Mouse (Mus musculus): ENCODE measurements around the gene Gm10647. TPM values are rescaled to one million over a fixed set of nuclear protein-coding genes. Genes with fewer than 3 reads are reported as not detected.
A peak's percentile ranks its signal among the peaks of the same experiment; 100 is the strongest.
"Not testable (repeated sequence)": the region's sequence is repeated elsewhere in the genome, so short reads cannot be mapped to it uniquely, and the experiment has no call there.

The Gm10647 gene
- polyA plus RNA-seq, 1 experiment, result 0.07 TPM

- H3K4me3 ChIP-seq (ENCODE audit: control insufficient read depth, insufficient read depth, low read length), result no peak overlapping the region
- peak; percentile 16 for DNase-seq
- no peak overlapping the region for H3K27ac ChIP-seq (ENCODE audit: control insufficient read depth, insufficient read depth, low read length)
- H3K36me3 ChIP-seq (ENCODE audit: control insufficient read depth, insufficient read depth, low read length), result no peaks in the 10 kb centered on the region
- TF ChIP-seq POLR2A (IDR thresholded peaks at IDR 0.05; ENCODE audit: control insufficient read depth, extremely low read depth, insufficient read depth, low read length, poor library complexity), result no peak
- TF ChIP-seq CTCF (IDR thresholded peaks at IDR 0.05; ENCODE audit: borderline replicate concordance, control insufficient read depth, extremely low read depth, insufficient read depth, low read length, poor library complexity), result no peak
- H3K4me1 ChIP-seq (replicated peaks; ENCODE audit: control insufficient read depth, insufficient read depth, low read length), result no peaks in the 10 kb centered on the region
- WGBS, result 27% methylated on average over 2 of the region's 2 CpGs
- H3K27me3 ChIP-seq (ENCODE audit: control insufficient read depth, insufficient read depth, low read length), result no peaks in the 10 kb centered on the region
These were observed 9.0 kb upstream of the Gm10647 start for GRCm38 (mm10) chr9:66787821-66788220.

DNA sequence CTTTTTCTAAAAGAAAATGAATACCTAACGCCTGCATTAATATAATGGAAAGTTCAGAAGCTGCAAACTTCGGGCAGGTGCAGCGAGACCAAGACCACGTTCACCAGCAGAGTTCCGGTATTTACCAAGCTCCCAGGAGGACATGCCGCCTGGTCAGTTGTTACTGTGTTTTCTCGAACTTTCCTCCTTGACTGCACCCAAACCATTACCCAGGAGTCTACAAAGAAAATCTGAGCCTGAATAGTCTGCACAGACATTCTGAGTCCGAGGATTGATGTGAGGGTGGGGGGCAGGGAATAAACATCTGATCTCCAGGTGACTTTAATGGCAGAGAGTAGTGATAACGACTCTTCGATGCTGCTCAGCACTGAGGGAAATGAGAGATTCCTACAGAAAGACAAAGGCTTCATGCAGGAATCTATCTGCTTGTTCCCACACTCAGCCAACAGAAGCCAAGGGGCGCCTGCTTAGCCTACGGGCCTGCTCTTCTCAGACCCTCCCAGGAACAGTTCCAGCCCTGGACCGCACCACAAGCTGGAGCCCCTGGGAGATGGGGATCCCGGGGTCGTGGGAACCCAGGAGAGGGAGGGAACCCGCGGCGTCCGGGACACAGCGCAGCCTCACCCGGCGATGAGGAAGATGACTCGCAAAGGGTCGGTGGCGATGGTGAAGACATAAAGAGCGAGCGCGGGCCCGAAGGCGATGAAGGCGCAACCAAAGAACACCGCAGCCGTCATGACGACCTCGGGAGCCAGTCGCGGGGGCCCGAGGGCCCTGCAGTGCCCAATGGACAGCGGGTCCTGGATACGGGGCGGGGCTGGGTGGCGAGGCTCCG, 2.0 kb upstream of the Gm10647 start:
- Histone ChIP-seq H3K36me3 (ENCODE audit: control insufficient read depth, insufficient read depth, low read length) (no peaks in the 10 kb centered on the region), H3K4me1 (replicated peaks; ENCODE audit: control insufficient read depth, insufficient read depth, low read length) (0 out of 2 replicates have a peak, but pooled peaks cover 4% of the 10 kb centered on the region), H3K27ac (ENCODE audit: control insufficient read depth, insufficient read depth, low read length) (no peak overlapping the region), H3K27me3 (ENCODE audit: control insufficient read depth, insufficient read depth, low read length) (no peaks in the 10 kb centered on the region), H3K4me3 (ENCODE audit: control insufficient read depth, insufficient read depth, low read length) (peak overlapping the region; percentile 77)
- 9% methylated on average over 43 of the region's 43 CpGs for WGBS
- TF ChIP-seq CTCF (IDR thresholded peaks at IDR 0.05; ENCODE audit: borderline replicate concordance, control insufficient read depth, extremely low read depth, insufficient read depth, low read length, poor library complexity) (no peak), POLR2A (IDR thresholded peaks at IDR 0.05; ENCODE audit: control insufficient read depth, extremely low read depth, insufficient read depth, low read length, poor library complexity) (no peak)
- no peak for DNase-seq

DNA sequence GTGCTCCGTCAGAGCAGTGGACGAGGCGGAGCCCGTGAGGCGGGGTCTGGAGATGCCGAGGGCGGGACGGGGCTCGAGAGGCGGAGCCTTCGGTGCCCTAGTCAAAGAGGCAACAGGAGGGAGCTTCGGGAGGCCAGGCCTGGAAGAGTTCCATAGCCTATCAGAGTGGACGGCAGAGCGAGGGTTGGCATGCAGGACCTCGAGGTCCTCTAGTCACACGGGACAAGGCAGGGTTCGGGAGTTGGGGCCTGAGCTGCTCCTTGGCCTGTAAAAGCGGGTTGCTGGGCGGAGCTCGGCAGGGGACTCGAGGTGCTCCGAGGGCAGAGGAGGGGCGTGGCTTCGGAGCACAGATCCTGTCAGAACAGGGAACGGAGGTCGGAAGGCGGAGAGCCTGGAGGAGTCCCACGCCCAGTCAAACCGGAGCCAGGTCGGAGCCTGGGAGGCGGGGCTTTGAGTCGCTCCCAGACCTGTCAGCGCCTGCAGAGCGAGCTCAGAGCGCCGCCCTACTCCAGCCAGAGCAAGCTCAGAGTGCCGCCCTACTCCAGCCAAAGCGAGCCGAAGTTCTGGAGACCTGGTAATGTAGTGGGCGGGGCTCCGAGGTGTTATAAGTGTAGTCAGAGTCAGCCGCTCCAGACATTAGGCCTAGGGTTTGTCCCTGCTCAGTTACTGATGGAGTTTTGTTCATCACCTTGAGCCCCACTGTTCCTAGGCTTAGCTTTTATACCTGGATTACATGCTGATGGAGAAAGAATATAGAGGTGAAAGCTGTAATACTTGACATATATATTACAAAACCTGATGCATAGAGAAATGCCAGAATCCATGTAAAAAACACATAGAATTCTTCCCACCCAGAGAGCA, 1.1 kb upstream of the Gm10647 start, which contains the start of gene Aph1b:
Gene Aph1b (minus strand): TSS at position 27 of the 861 bp plus-strand sequence.
- DNase-seq, result peak; percentile 91
- peak within 1 kb of the TSS; percentile 77 for H3K4me3 ChIP-seq (ENCODE audit: control insufficient read depth, insufficient read depth, low read length)
- H3K27ac ChIP-seq (ENCODE audit: control insufficient read depth, insufficient read depth, low read length), result no peak within 1 kb of the TSS
- no peaks in the 10 kb centered on the region for H3K36me3 ChIP-seq (ENCODE audit: control insufficient read depth, insufficient read depth, low read length)
- 0 out of 2 replicates have a peak, but pooled peaks cover 4% of the 10 kb centered on the region for H3K4me1 ChIP-seq (replicated peaks; ENCODE audit: control insufficient read depth, insufficient read depth, low read length)
- TF ChIP-seq CTCF (IDR thresholded peaks at IDR 0.05; ENCODE audit: borderline replicate concordance, control insufficient read depth, extremely low read depth, insufficient read depth, low read length, poor library complexity) (peak; percentile 33; the same call in 1 of the 2 replicates), POLR2A (IDR thresholded peaks at IDR 0.05; ENCODE audit: control insufficient read depth, extremely low read depth, insufficient read depth, low read length, poor library complexity) (no peak)
- H3K27me3 ChIP-seq (ENCODE audit: control insufficient read depth, insufficient read depth, low read length), result no peaks in the 10 kb centered on the region
- WGBS, result 0% methylated on average over 42 of the region's 42 CpGs

- Histone ChIP-seq H3K4me3 (ENCODE audit: control insufficient read depth, insufficient read depth, low read length) (no peak overlapping the region), H3K27me3 (ENCODE audit: control insufficient read depth, insufficient read depth, low read length) (peaks cover 5% of the 10 kb centered on the region; the same call in 1 of the 2 replicates), H3K4me1 (replicated peaks; ENCODE audit: control insufficient read depth, insufficient read depth, low read length) (peaks cover 3% of the 10 kb centered on the region), H3K27ac (ENCODE audit: control insufficient read depth, insufficient read depth, low read length) (no peak overlapping the region), H3K36me3 (ENCODE audit: control insufficient read depth, insufficient read depth, low read length) (no peaks in the 10 kb centered on the region)
- DNase-seq, result no peak
- 70% methylated on average over 12 of the region's 12 CpGs for WGBS
- no peak for TF ChIP-seq POLR2A (IDR thresholded peaks at IDR 0.05; ENCODE audit: control insufficient read depth, extremely low read depth, insufficient read depth, low read length, poor library complexity)
- no peak for TF ChIP-seq CTCF (IDR thresholded peaks at IDR 0.05; ENCODE audit: borderline replicate concordance, control insufficient read depth, extremely low read depth, insufficient read depth, low read length, poor library complexity)
These were observed 5.1 kb downstream of the Gm10647 start for GRCm38 (mm10) chr9:66801947-66802346.

- not testable (repeated sequence) for H3K4me1 ChIP-seq (replicated peaks; ENCODE audit: control insufficient read depth, insufficient read depth, low read length); H3K36me3 ChIP-seq (ENCODE audit: control insufficient read depth, insufficient read depth, low read length); H3K27me3 ChIP-seq (ENCODE audit: control insufficient read depth, insufficient read depth, low read length); H3K4me3 ChIP-seq (ENCODE audit: control insufficient read depth, insufficient read depth, low read length); DNase-seq; H3K27ac ChIP-seq (ENCODE audit: control insufficient read depth, insufficient read depth, low read length)
- WGBS, result 18% methylated on average over 34 of the region's 37 CpGs
These were observed 9.1 kb downstream of the Gm10647 start for GRCm38 (mm10) chr9:66805951-66806350.

- Histone ChIP-seq H3K27me3 (ENCODE audit: control insufficient read depth, insufficient read depth, low read length) (no peaks in the 10 kb centered on the region), H3K36me3 (ENCODE audit: control insufficient read depth, insufficient read depth, low read length) (no peaks in the 10 kb centered on the region), H3K4me3 (ENCODE audit: control insufficient read depth, insufficient read depth, low read length) (no peak overlapping the region), H3K4me1 (replicated peaks; ENCODE audit: control insufficient read depth, insufficient read depth, low read length) (peaks cover 7% of the 10 kb centered on the region), H3K27ac (ENCODE audit: control insufficient read depth, insufficient read depth, low read length) (no peak overlapping the region)
- TF ChIP-seq POLR2A (IDR thresholded peaks at IDR 0.05; ENCODE audit: control insufficient read depth, extremely low read depth, insufficient read depth, low read length, poor library complexity) (no peak), CTCF (IDR thresholded peaks at IDR 0.05; ENCODE audit: borderline replicate concordance, control insufficient read depth, extremely low read depth, insufficient read depth, low read length, poor library complexity) (no peak)
- DNase-seq, result no peak
- WGBS, result 35% methylated on average over 2 of the region's 2 CpGs
These were observed 16.6 kb downstream of the Gm10647 start for GRCm38 (mm10) chr9:66813392-66813791.

All from thymus, adult 2 months (tissue).